Mouse (Mus musculus) cerebellum, adult 2 months (tissue): ENCODE data around the gene Gm6401.
"Not testable (repeated sequence)": the region's sequence is repeated elsewhere in the genome, so short reads cannot be mapped to it uniquely, and the experiment has no call there.

ENCODE experiments used
- CTCF ChIP-seq: fragments of 200-500 bp; IDR thresholded peaks from 2 replicates; pipeline ENCODE4 v1.5.1; 2011; ENCODE audit warnings: low read depth, mild to moderate bottlenecking, control low read depth, low read length, moderate library complexity, borderline replicate concordance; ENCODE audit not compliant: insufficient read depth
- POLR2A ChIP-seq: fragments of 200-500 bp; IDR thresholded peaks from 2 replicates; pipeline ENCODE4 v1.6.1; 2011; ENCODE audit warnings: low read length, control low read depth, borderline replicate concordance; ENCODE audit not compliant: insufficient read depth

GRCm38 (mm10) chr14:41983225-41983624 is 15.5 kb upstream of the Gm6401 start, which contains the start of gene Gm3543:
- TF ChIP-seq POLR2A, CTCF: not testable (repeated sequence)
